13 mouse cellular contexts compared by ENCODE assay signal in genomic region chr15:84444181-84444580, GRCm38 (mm10). TPM values are rescaled to one million over a fixed set of nuclear protein-coding genes. Genes with fewer than 3 reads are reported as not detected.
DNase-seq lines count a peak whose midpoint lies in the region; ATAC-seq and TF ChIP-seq lines count a peak whose summit lies in the region.
"Had no signal": no experiment of that assay in that cellular context is flagged by ENCODE, and none has a peak within 500 bp of the region (broad histone marks: within the 10 kb centered on the region; RNA-seq: fewer than 3 reads in every experiment).

No protein-coding gene starts in this region.

- H3K27me3 ChIP-seq in heart, embryonic 16.5 days (ENCODE audit: control insufficient read depth, insufficient read depth, low read length), result peaks cover 68% of the 10 kb centered on the region
- no peaks in the 10 kb centered on the region for H3K27me3 ChIP-seq in forebrain, embryonic 16.5 days (replicated peaks; ENCODE audit: control insufficient read depth, insufficient read depth, low read length)
- H3K27me3 ChIP-seq in kidney, postnatal 0 days (ENCODE audit: insufficient read depth, low read length), result peaks cover 15% of the 10 kb centered on the region
- H3K27me3 ChIP-seq in midbrain, postnatal 0 days (ENCODE audit: insufficient read depth, low read length), result no peaks in the 10 kb centered on the region

- DNase-seq in heart, postnatal 4 days, result no peak
- DNase-seq in kidney, postnatal 0 days (ENCODE audit: low spot score), result peak; percentile 36
- DNase-seq in midbrain, postnatal 0 days (ENCODE audit: low spot score), result no peak
- DNase-seq in urinary bladder, adult 2 months (ENCODE audit: low spot score), result no peak
- no peak for DNase-seq in adrenal gland, postnatal 14 days
- DNase-seq: cerebellum, adult 11 months; thymus, adult 2 months had no signal

- H3K4me3 ChIP-seq in heart, embryonic 16.5 days (ENCODE audit: low read length), result no peak overlapping the region
- H3K4me3 ChIP-seq in forebrain, embryonic 16.5 days (replicated peaks; ENCODE audit: low read length), result peak overlapping the region; percentile 3; the same call in 1 of the 2 replicates
- H3K4me3 ChIP-seq in kidney, postnatal 0 days (replicated peaks; ENCODE audit: low read depth, low read length), result no peak overlapping the region
- H3K4me3 ChIP-seq in midbrain, postnatal 0 days (ENCODE audit: low read depth, low read length), result peak overlapping the region; percentile 7; the same call in 1 of the 2 replicates
- H3K4me3 ChIP-seq: erythroblast, embryonic 14.5 days; megakaryocyte, embryonic 14.5 days had no signal

- no peak overlapping the region for H3K9ac ChIP-seq in heart, embryonic 16.5 days (ENCODE audit: low read length)
- H3K9ac ChIP-seq in forebrain, embryonic 16.5 days (replicated peaks; ENCODE audit: low read depth, low read length), result 0 out of 2 replicates have a peak overlapping the region, but pooled peaks have one; percentile 5
- no peak overlapping the region for H3K9ac ChIP-seq in kidney, postnatal 0 days (ENCODE audit: low read depth, low read length)
- 0 out of 2 replicates have a peak overlapping the region, but pooled peaks have one; percentile 44 for H3K9ac ChIP-seq in midbrain, postnatal 0 days (replicated peaks; ENCODE audit: low read length, poor library complexity, severe bottlenecking)
- H3K9ac ChIP-seq: liver, embryonic 14.5 days had no signal

- ATAC-seq in heart, embryonic 16.5 days (replicated peaks; ENCODE audit: extremely low read depth, insufficient read depth, low FRiP score), result 0 out of 2 replicates have a peak, but pooled peaks have one; percentile 3
- ATAC-seq in forebrain, embryonic 16.5 days, result no peak
- peak; percentile 71 for ATAC-seq in kidney, postnatal 0 days (replicated peaks; ENCODE audit: low FRiP score, low read depth)
- ATAC-seq in midbrain, postnatal 0 days (ENCODE audit: low FRiP score), result no peak
- no peak for ATAC-seq in frontal cortex, adult (ENCODE audit: low TSS enrichment)

- H3K27ac ChIP-seq in heart, embryonic 16.5 days (ENCODE audit: low read length), result no peak overlapping the region
- H3K27ac ChIP-seq in forebrain, embryonic 16.5 days (ENCODE audit: low read length), result no peak overlapping the region
- 0 out of 2 replicates have a peak overlapping the region, but pooled peaks have one; percentile 71 for H3K27ac ChIP-seq in kidney, postnatal 0 days
- no peak overlapping the region for H3K27ac ChIP-seq in midbrain, postnatal 0 days (ENCODE audit: low read depth, low read length)
- H3K27ac ChIP-seq: liver, embryonic 14.5 days had no signal

- TF ChIP-seq CTCF in kidney, postnatal 0 days (IDR thresholded peaks at IDR 0.05; ENCODE audit: low read depth), result no peak
- TF ChIP-seq CTCF in midbrain, postnatal 0 days (IDR thresholded peaks at IDR 0.05), result no peak

- no peaks in the 10 kb centered on the region for H3K9me3 ChIP-seq in heart, embryonic 16.5 days (replicated peaks; ENCODE audit: control insufficient read depth, low read length)
- H3K9me3 ChIP-seq in forebrain, embryonic 16.5 days (ENCODE audit: control insufficient read depth, low read length), result no peaks in the 10 kb centered on the region
- no peaks in the 10 kb centered on the region for H3K9me3 ChIP-seq in kidney, postnatal 0 days (replicated peaks; ENCODE audit: low read length)
- no peaks in the 10 kb centered on the region for H3K9me3 ChIP-seq in midbrain, postnatal 0 days (ENCODE audit: low read length)
- H3K9me3 ChIP-seq: megakaryocyte, embryonic 14.5 days had no signal

- no peaks in the 10 kb centered on the region for H3K36me3 ChIP-seq in heart, embryonic 16.5 days (ENCODE audit: control insufficient read depth, insufficient read depth)
- no peaks in the 10 kb centered on the region for H3K36me3 ChIP-seq in forebrain, embryonic 16.5 days (ENCODE audit: control insufficient read depth, insufficient read depth)
- H3K36me3 ChIP-seq in kidney, postnatal 0 days (ENCODE audit: insufficient read depth, low read length), result no peaks in the 10 kb centered on the region
- no peaks in the 10 kb centered on the region for H3K36me3 ChIP-seq in midbrain, postnatal 0 days (ENCODE audit: insufficient read depth, low read length)

- WGBS in heart, embryonic 16.5 days, result 57% methylated on average over 7 of the region's 7 CpGs
- 38% methylated on average over 7 of the region's 7 CpGs for WGBS in forebrain, embryonic 16.5 days
- 33% methylated on average over 7 of the region's 7 CpGs for WGBS in kidney, postnatal 0 days
- 35% methylated on average over 7 of the region's 7 CpGs for WGBS in midbrain, postnatal 0 days

- 0 out of 2 replicates have a peak, but pooled peaks cover 2% of the 10 kb centered on the region for H3K4me1 ChIP-seq in heart, embryonic 16.5 days (ENCODE audit: control insufficient read depth, insufficient read depth, low read length)
- H3K4me1 ChIP-seq in forebrain, embryonic 16.5 days (replicated peaks; ENCODE audit: control insufficient read depth, insufficient read depth, low read length), result peaks cover 46% of the 10 kb centered on the region
- H3K4me1 ChIP-seq in kidney, postnatal 0 days (replicated peaks; ENCODE audit: insufficient read depth, low read length), result peaks cover 5% of the 10 kb centered on the region; the same call in 1 of the 2 replicates
- H3K4me1 ChIP-seq in midbrain, postnatal 0 days (ENCODE audit: insufficient read depth, low read length), result peaks cover 25% of the 10 kb centered on the region; the same call in 1 of the 2 replicates

- H3K4me2 ChIP-seq in heart, embryonic 16.5 days (ENCODE audit: low read depth, low read length), result no peak overlapping the region
- H3K4me2 ChIP-seq in forebrain, embryonic 16.5 days (ENCODE audit: low read length), result peak overlapping the region; percentile 39
- no peak overlapping the region for H3K4me2 ChIP-seq in kidney, postnatal 0 days (ENCODE audit: low read length)
- peak overlapping the region; percentile 41 for H3K4me2 ChIP-seq in midbrain, postnatal 0 days (ENCODE audit: low read depth, low read length, poor library complexity, severe bottlenecking)

RNA-seq across cellular contexts. Expression of gene Shisal1, which starts 2.7 kb away (rescaled TPM):
- 0.64 and 1.1 TPM in 2 replicates for polyA plus RNA-seq in heart, embryonic 16.5 days (2015; fragmentation: Nextera tagmentation; extraction: Ambion mirVana)
- total RNA-seq in heart, postnatal 4 days (2021), result 1 to 10 TPM; 2.3 to 3.2 TPM
- 8.1 and 13.5 TPM in 2 replicates for polyA plus RNA-seq in forebrain, embryonic 16.5 days (2015; fragmentation: Nextera tagmentation; extraction: Ambion mirVana)
- polyA plus RNA-seq in kidney, postnatal 0 days (2015; fragmentation: Nextera tagmentation; extraction: Ambion mirVana), result 1.8 and 2.1 TPM in 2 replicates
- total RNA-seq in midbrain, postnatal 0 days (2014; rRNA removed), result 50.0 and 73.5 TPM in 2 replicates
- 18.1 and 20.4 TPM in 2 replicates for polyA plus RNA-seq in midbrain, postnatal 0 days (2015; fragmentation: Nextera tagmentation; extraction: Ambion mirVana)
- 90.1 and 101 TPM in 2 replicates for polyA plus RNA-seq in urinary bladder, adult 2 months (2012; rRNA removed)
- total RNA-seq in adrenal gland, postnatal 14 days (2021), result 1.8 and 2.6 TPM in 2 replicates
- polyA plus RNA-seq: erythroblast, embryonic 14.5 days had no signal

Comparison
In these comparisons a context has a peak if more than half of its experiments do, and no peak if none do; other contexts are left out.
1. ATAC-seq: peak in heart, embryonic 16.5 days (single experiment) and kidney, postnatal 0 days (single experiment); none in forebrain, embryonic 16.5 days (single experiment), midbrain, postnatal 0 days (single experiment) and frontal cortex, adult (single experiment).
2. H3K4me2 ChIP-seq: peak in forebrain, embryonic 16.5 days (single experiment) and midbrain, postnatal 0 days (single experiment); none in heart, embryonic 16.5 days (single experiment) and kidney, postnatal 0 days (single experiment).
3. H3K4me3 ChIP-seq: peak in forebrain, embryonic 16.5 days (single experiment) and midbrain, postnatal 0 days (single experiment); none in heart, embryonic 16.5 days (single experiment) and kidney, postnatal 0 days (single experiment).
4. H3K9ac ChIP-seq: peak in forebrain, embryonic 16.5 days (single experiment) and midbrain, postnatal 0 days (single experiment); none in heart, embryonic 16.5 days (single experiment) and kidney, postnatal 0 days (single experiment).